Mouse (Mus musculus) kidney, postnatal 25 days (tissue): Measurements from ENCODE around the gene Tmem11.
A peak's percentile ranks its signal among the peaks of the same experiment; 100 is the strongest.
"Not testable (repeated sequence)": the region's sequence is repeated elsewhere in the genome, so short reads cannot be mapped to it uniquely, and the experiment has no call there.

Experiments
- DNase-seq, 2 experiments: peaks; one replicate each; pipeline ENCODE4 v3.0.0; 2021; ENCODE audit warnings: mixed read lengths in 2 of 2

The Tmem11 gene

DNA sequence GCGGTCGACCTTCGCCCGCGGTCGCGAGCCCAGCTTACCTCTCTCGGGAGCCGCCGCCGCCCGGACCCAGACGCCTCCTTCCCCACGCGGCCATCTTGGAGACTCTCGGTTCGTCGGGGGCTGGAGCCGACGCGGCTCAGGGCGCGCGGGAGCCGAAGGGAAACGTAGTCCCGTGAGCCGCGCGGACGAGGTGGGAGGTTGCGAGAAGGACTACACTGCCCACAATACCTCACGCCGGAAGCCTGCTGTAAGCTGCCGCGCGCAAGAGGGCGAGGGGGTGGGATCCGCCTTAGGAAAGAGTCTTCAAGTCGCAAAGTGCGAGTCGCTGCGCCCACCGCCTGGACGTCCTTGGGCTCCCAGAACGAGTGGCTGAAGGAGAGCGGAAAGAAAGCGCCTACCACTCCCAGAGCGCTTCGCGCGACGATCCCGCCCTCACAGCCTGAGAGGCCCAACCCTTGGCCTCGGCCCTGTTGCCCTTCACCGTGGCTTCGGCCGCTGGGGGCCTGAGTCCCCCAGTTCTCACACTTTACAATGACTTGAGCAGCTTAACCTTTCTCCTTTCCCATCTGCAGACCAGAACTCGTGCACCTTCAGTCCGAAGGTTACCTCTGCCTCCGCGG is at the start of gene Tmem11:
Tmem11 (minus strand) TSS at position 598 of the 620 bp plus-strand sequence.
- DNase-seq: peak; percentile 95 to 99

DNA sequence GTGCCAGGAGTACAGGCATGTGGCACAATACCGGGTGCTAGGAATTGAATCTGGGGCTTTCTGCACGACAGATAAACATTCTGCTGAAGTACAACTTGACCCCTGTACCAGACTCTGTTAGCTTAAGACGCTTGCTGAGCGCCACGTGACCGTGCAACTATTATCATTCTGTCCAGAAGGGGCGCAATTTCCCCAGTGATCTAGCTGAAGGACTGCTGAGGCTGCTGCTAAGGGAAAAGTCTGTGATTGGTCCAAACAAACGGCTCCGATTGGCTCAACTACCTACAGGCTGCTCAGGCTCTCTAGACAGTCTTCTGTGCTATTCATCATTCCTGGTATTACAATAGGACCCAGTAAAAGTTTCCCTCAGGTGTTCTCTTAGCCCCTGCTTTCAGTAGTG is 48.2 kb upstream of the Tmem11 start:
- peak; percentile 96 to 97 for DNase-seq

DNA sequence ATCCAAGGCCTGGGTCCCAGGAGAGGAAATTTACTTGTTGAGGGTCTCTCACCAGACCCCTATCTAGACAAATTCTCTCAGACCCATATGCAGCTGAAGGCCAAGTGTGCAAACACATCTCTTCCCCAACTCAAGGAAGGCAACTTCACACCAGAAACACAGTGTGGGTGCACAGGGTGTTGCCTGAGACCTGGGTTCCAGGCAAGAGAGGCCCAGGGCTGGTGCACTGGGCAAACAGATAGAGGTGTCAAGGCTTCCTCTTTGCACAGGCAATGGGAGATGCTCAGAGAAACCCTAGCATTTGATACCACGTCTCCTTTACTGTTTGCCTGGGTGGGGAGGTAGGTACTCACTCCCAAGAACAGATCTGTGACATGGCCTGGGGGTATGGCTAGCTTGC is 45.9 kb upstream of the Tmem11 start:
- no peak for DNase-seq

DNA sequence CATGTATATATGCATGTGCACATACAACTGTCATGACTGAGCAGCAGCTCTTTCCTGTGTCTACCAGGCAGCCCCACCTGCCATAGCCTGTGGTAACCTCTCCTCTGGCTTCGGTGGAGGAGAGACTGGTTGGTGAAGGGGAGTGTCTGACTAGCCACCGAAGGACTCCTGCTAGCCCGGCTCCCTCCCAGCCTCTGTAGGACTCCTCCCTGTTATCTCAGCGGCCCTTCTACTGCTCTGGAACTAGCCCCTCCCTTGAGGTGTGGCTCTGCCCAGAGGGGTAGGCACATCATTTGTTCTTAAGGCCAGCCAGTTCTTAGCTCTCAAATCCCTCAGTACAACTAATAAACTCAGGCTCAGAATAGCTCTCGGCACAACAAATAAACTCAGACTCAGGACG is 45.4 kb upstream of the Tmem11 start:
- DNase-seq: no peak

DNA sequence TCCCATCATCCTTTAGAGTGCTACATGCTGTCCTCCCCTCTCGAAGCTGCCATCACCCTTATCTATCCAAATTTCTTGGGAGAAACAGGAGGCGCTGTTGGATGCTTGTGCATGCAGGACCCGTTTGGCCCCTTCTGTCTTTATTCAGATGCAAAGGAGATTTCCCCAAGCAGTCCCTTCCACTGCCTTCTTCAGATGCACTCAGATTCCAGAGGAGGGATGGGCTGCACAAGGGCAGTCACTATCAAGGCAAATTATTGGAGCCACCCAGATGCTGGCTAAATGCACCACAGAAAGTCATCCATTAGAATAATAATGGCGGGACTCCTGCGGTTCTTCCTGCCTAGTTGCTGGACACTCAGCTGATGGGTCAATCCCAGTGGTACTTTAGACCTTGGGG is 43.9 kb upstream of the Tmem11 start:
- no peak for DNase-seq

DNA sequence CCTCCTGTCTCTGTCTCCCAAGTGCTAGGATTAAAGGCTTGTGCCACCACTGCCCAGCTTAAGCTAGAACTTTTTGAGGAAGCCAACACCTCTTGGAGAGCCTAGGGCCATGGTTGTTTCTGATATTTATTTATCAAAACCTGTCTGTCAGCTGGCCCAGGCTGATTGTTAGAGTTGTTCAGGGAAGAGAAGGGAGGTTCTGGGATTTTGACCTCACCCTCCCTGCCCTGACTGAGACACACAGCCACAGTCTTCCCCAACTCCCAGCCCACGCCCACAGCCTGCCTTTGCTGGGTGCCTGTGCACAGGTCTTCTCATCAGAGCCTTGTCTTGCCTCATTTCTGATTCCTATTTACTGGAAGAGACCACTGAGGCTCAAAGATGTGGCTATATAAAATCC is 43.1 kb upstream of the Tmem11 start:
- no peak for DNase-seq

DNA sequence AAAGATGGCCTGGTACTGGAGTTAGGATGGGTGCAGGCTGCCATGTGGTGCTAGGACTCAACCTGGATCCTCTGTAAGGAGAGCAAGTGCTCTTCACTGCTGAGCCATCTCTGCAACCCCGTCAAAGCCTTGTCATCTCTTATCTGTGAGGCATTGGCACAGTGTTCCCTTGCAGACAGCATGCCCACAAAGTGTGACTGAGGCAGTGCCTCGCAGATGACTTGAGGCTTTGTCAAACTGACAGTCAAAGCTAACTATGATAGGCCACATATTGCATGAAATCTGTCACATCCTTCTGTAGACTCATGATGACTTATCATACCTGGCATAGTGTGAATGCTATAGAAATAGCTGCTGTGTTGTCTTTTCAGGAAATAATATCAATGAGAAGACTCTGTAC is 40.9 kb upstream of the Tmem11 start:
- DNase-seq: no peak

DNA sequence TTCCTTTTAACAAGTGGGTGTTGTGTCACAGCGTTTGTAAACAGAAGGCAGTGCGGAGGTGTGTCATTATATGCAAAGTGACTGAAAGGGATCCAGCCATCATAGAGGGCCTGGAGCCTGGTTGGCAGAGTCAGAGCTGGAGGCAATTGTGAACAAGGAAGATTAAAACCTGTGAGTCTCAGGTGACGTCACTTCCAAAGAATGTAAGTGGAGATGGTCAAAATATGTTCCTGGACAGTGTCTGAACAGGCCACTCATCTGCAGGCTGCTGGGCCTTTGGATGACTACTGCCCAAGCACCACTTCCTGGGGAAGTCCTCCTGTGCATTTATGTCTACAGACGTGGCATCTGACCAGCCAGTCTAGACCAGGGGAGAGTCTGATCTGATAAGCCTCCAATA is 36.1 kb upstream of the Tmem11 start:
- no peak for DNase-seq

DNA sequence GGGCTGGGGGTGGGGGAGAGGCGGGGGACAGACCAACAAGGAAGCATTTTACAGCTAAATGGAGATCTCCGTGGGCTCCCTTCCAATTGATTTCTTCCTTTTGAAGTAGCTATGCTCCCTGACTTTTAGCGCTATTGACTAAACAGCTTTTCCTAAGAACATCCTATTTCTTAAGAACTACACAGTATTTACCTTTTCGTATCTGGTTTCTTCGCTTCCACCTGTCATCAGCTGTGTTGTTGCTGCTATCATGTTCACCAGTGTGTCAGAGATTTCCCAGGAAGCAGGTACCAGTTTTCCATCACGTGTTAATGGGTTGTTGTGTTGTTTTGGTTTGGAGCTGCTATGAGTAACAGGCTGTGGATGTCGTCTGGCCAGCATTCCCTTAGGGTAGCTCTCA is 35.4 kb upstream of the Tmem11 start, which contains the start of gene Natd1:
Natd1 (minus strand) TSS at position 260 of the 400 bp plus-strand sequence.
- DNase-seq: no peak

DNA sequence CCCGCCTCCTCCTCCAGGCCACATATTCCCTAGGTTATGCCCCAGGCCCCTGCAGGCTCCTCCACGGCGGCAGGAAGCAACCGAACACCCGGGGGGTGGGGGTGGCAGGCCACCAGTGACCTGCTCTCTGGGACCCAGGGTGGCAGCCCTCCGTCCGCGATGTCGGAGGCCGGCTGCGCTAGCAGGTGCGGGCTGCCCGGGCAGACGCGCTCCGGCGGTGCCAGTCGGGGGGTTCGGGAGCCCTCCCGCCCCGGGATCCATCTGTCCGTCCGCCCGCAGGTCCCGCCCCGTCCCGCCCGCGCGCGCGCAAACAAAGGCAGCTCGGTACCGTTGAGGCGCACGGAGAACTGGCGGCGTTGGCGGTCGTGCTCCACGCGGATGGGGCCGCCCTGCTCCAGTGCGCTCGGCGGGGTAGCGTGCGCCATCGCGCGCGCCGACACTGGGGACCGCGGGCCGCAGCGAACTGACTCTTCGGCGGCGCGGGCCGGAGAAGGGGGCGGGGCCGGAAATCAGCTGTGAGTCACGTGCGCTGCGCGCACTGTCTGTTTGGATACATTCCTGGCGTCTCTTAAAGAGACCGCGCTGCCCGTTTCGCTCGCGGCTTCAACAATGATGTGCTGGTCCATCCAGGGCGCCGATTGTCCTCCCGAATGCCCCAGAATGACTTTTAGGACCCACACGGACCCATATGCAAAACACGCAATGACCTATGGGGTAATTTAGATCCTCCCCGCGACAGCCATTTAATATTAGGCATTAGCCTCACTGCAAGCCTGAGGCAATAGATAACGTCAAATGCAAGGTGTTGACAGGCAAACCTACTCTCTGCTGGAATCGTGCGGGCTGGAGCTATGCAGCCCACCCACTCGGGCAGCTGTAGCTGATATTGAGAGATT is 34.5 kb upstream of the Tmem11 start:
- DNase-seq: peak; percentile 96 to 97

DNA sequence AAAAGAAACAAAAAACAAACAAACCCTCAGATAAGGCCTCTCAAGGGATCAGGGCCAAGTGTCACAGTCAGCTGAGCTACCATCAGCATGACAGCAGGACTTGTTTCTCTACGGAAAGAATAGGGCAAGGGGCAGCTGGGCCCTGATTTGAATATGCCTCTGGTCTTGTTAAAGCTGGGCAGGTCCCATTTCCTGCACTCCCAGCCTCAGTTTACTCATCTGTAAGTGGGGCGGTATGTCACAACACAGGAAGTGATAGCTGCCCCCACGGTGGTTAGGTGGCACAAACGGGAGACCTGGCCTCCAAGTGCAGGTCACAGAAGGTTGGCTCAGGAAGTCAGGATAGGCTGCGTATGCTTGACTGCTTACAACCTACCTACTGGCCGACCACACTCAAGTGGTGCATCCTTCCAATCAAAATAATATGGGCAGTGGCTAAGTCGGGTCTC is 33.5 kb upstream of the Tmem11 start:
- DNase-seq: peak in 1 of 2 experiments; percentile 58

DNA sequence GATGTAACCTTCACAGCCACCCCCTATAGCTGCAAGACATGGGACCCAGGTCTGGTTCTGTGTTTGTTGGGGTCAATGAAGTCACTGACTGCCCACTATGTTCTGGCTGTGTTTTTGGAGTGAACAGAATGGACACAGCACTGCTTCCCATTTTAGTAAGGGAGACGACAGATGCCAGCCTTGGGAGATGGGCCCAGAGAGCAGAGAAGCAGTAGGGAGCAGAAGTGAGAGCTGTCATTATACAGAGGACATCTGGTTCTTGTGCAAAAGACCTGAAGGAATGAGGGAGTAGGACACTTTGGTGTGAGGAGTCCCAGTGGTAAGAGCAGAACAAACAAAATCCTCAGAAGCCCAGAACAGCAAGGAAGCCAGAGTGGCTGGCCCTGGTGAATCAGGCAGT is 30.6 kb upstream of the Tmem11 start:
- no peak for DNase-seq

DNA sequence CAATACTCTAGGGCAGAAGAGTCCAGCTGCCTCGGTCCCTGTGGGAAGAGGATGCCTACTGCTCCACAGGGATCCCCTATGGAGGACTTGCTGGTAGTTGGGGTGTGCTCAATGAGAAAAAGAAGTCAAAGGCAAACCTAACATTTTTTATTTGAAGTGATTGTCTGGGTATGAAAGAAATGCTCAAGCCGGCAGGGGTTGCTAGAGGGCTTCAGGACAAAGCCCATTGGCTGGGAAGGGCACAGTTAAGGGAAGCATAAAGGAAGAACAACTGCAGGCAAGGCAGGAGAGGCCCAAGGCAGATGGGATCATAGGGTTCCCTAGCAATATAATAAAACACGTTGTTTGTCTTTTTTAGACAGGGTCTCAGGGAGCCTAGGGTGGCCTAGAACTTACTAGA is 29.0 kb upstream of the Tmem11 start:
- DNase-seq: no peak

DNA sequence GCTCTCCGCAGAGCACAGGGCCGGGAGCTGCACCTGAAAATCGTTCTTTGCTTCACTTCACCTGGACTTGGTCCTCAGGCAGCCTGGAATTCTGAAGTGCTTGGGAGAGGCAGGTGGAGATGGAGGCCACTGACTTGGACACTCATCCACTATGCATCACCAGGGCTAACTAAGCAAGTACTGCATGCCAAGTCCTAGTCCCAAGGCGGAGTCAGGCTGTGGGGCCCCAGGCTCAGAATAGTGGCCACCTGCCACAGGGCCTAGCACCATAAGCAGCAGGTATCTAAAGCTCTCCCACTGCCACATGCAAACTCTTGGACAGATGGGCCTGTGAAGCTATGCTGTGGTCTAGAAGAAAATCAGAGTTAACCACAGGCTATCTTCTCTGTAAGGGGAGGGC is 27.4 kb upstream of the Tmem11 start:
- DNase-seq: peak in 1 of 2 experiments; percentile 52

DNA sequence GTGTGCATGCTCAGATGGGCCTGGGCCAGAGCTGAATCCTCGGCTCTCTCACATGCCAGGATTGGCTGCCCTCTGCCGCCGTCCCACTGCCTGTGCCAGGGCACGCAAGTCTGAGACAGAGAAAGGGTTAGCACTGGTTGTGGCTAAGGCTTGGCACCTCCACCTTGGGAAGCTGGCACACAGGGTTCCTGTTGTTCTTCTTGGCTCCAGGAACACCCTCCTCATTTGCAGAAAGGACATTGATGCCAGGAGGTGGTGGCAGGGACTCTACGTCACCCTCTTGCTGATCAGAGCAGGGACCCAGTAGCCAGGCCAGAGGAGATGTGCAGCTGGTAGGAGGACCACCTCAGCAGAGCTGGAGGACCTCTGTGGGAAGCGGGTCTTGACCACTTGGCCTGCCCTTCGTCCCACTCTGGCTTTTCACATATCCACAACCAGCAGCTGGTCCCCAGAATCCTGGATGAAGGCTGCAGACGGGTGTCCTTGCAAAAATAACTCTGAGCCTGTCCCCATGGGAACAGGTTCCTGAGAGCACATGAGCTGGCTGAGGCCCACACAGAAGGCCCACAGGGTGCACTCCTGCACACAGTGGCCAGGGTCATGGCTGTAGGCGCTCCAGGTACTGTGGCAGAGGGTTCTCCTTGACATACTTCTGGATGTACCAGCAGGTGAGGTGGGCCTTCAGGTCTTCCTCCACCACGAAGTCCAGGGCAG is 26.5 kb upstream of the Tmem11 start:
- peak in 1 of 2 experiments; percentile 55 for DNase-seq

DNA sequence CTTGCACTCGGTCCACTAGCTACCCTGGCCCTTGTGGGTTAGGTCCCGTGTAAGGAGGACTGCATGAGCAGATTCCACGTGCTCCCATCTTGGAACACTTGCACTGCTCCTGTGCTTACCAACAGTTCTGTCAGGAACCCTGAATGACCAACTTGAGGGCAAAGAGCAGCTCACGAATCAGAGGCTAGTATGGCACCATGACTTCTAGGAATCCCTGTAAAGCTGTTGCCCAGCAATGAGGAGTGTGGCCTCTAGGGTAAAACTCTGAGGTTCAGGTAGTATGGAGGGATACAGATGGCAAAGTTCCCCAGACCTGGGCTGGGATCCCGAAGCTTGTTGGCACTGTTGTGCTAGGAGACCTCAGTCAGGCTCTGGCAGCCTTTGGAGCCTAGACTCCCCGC is 24.6 kb upstream of the Tmem11 start:
- peak; percentile 41 to 72 for DNase-seq

DNA sequence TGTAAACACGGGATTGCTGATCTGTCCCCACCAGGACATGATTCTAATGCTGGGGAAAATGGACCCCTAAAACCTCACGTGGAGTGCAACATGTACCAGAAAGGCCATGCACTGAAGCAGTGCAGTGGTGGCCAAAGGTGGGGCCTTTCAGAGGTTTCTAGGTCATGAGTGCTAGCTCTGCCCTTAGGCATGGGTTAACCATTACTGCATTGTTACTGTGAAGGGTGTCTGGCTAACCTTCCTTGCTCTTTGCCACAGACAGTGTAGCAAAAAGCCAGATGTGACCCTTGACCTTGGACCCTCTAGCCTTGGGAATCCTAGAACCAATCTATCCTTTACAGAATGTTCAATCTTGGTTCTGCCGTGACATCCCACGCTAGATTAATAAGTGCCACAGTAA is 23.4 kb upstream of the Tmem11 start:
- peak; percentile 66 to 84 for DNase-seq

DNA sequence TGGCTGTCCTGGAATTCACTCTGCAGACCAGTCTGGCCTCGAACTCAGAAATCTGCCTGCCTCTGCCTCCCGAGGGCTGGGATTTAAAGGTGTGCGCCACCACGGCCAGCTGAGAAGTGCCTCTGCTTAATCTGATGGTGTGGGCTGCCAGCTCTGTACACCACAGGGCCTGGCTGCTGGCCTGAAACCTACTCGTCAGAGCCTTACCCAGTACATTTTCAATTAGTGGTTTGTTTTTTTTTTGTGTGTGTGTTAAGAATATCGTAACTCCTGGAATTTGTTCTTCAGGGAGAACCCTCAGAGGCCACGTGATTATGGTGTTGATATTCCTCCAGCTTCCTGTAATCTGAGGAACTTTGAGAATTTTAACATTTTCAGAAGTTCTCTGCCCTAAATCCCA is 22.9 kb upstream of the Tmem11 start:
- DNase-seq: peak in 1 of 2 experiments; percentile 67

DNA sequence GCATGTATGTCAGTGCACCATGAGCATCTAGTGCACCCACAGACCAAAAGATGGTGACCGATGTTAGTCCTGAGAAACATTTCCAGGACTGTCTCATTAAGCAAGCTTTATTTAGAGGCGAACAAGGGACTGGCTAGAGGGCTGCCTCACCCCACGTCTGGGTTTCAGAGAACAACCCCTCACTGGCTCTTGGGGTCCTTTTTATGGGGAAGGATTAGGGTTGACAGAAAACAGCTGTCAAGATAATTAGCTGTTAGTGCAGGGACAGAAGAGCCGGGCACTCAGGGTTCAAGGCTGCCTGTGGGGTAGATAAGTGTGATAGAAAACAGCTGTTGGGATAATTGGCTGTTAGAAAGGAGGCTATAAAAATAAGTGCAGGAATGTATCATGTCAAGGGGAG is 16.8 kb upstream of the Tmem11 start:
- no peak for DNase-seq

DNA sequence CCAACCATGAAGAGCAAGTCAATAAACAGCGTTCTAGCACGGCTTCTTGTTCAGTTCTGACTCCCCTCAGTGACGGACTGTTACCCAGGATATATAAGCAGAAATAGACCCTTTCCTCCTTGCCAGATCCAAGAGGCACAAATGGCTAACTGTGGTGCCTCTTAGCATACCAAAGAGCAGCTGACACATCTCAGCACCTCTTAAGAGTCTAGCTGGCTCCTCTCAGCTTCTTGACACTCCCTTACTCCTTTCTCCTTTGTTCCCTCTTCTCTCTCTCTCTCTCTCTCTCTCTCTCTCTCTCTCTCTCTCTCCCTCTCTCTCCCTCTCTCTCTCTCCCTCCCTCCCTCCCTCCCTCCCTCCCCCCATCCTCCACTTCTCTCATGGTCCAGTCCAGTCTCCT is 11.7 kb upstream of the Tmem11 start:
- no peak for DNase-seq

DNA sequence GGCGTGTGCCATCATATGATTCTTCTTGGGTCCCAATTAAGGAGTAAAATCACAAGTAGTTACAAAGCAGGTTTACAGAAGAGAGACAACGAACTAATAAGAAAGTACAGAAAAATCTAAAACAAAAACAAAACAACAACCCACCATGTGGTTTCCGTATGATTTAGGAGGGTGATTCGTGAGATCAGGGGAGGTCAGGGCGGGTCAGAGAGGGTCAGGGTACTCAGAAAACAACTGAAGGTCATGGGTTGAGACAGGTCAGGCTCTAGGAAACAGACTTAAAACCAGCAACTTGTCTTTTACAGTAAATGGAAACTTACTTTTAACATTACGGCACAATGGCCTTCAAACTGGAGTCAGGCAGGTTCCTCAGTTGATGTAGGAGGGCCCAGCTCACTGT is 11.2 kb upstream of the Tmem11 start:
- peak; percentile 46 to 51 for DNase-seq

DNA sequence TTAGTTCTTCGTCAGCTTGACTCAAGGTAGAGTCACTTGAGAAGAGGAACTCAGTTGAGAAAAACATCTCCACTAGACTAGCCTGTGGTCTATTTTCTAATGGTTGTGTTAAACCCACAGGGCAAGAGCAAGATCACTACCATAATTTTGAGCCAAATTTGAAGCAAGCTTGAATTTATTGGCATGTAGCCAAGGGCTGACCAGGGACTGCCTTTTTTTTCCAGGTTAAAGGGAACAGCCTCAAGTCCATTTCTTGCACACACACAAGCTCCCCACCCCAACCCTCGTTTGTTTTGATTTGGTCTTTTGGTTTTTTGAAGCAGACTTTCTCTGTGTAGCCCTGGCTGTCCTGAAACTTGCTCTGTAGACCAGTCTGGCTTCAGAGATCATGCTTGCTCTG is 10.8 kb upstream of the Tmem11 start:
- no peak for DNase-seq

DNA sequence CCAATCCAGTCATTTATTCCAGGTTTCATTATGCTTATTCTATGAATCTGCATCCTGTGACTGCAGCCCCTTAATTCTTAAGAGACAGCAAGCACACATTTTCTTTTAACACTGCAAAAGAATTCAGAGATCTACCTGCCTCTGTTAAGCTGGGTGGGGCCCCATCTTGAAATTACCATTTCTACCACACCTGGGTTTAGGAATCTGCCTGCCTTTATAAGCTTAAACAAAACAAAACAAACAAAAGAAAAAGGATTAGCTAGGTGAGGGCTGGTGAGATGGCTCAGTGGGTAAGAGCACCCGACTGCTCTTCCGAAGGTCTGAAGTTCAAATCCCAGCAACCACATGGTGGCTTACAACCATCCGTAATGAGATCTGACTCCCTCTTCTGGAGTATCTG is 7.9 kb upstream of the Tmem11 start:
- DNase-seq: not testable (repeated sequence)

DNA sequence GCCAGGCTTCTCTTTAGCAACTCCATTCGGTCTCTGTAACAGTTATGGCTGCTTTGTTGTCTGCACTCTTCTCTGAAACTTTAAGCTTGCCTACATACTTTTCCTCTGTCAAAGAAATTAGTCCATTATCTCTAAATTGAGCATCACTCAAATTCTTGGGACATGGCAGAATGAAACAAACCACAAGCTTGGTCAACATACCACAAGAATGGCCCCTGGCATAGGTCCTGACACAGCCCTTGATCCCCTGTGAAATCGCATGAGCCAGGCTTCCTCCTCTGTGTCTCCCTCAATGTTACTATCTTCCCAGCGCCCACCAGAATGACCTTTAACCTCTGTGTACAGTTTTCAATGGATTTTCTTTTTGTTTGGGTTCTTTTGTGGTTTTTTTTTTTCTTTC is 3.3 kb upstream of the Tmem11 start:
- no peak for DNase-seq
